Mouse (Mus musculus) Muller cell, postnatal 12 days (primary cell): ENCODE measurements around the gene Slfn4.
"Not testable (repeated sequence)": the region's sequence is repeated elsewhere in the genome, so short reads cannot be mapped to it uniquely, and the experiment has no call there.

Experiments used
- DNase-seq: peaks from one replicate; pipeline ENCODE4 v3.0.0-alpha.2; 2015; ENCODE audit errors: inconsistent ontology term

Slfn4 gene

DNA sequence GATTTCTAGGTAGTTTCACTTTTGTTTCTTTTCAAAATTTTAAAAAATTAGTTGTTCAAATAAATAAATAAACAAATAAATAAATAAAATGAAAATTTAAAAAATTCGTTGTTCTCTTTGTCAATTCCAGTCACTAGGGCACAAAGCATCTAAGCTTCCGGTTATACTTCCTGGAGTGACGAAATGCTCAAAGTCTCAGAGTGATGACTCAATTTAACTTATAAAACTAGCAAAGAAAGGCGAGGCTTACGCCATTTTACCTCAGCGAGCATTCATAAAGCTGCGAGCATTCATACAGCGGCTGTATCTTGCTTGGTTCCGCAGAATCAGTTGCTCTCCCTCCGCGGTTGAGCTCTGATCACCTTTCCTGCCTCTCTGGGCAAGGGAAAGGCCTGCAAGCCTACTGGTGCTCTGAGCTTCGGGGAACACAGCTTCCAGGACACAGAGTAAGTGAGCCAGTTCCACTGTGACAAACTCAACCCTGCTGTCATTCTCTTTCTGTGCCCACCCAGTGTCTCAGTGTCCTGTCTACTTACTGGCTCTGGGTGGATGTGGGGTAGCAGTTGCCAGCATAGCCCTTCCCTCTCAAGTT is at the start of gene Slfn4:
TSS of gene Slfn4 (plus strand) at position 239 of the 592 bp plus-strand sequence.
- no peak for DNase-seq

DNA sequence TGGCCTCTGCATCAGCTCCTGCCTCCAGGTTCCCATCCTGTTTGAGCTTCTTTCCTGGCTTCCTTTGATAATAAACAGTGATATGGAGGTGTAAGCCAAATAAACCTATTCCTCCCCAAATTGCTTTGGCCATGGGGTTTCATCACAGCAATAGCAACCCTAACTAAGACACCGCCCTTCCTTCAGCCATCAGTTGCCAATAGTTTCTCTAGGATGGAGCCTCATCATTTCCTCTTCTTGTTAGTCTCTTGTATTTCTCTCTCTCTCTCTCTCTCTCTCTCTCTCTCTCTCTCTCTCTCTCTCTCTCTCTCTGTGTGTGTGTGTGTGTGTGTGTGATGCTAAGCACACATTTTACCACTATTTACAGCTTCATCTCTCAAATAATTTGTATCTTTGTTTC is 49.4 kb upstream of the Slfn4 start:
- DNase-seq = not testable (repeated sequence)

DNA sequence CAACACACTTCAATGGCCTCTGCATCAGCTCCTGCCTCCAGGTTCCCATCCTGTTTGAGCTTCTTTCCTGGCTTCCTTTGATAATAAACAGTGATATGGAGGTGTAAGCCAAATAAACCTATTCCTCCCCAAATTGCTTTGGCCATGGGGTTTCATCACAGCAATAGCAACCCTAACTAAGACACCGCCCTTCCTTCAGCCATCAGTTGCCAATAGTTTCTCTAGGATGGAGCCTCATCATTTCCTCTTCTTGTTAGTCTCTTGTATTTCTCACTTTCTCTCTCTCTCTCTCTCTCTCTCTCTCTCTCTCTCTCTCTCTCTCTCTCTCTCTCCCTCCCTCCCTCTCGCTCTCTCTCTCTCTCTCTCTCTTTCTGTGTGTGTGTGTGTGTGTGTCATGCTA is 37.7 kb upstream of the Slfn4 start:
- DNase-seq = not testable (repeated sequence)

DNA sequence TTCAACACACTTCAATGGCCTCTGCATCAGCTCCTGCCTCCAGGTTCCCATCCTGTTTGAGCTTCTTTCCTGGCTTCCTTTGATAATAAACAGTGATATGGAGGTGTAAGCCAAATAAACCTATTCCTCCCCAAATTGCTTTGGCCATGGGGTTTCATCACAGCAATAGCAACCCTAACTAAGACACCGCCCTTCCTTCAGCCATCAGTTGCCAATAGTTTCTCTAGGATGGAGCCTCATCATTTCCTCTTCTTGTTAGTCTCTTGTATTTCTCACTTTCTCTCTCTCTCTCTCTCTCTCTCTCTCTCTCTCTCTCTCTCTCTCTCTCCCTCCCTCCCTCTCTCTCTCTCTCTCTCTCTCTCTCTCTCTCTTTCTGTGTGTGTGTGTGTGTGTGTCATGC is 26.0 kb upstream of the Slfn4 start:
- DNase-seq = not testable (repeated sequence)

DNA sequence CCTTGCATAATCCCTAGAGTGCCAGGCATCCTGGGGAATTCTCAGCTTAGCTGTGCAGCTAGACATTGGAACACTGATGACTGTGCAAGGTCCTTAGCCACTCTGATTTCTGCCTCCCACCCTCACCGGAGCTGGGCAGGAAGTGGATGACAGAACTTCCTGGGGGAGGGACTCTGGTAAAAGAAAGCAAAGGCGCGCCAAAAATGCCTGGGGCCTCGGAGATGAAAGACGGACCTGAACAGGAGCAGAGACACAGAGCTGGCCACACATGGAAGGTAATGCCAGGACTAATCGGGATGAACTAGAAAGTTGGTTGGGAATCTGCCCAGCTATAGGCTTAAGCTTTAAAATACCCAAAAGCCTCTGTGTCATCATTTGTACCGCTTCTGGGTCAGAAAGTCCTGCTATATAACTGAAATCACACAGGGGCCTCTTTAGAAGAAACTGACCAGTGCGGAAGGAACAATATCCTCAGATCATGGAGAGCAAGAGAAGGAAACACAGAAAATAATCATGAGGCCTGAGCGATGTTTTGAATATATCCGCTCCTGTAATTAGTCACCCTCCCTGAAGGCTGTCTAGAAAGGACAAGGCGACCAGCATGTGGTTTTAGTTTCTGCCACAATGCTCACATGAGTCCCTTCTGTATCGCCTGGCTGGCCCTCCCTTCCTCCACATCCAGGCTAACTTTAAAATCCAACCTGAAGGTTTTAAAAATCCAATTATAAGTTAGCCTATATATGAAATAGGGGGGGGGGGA is 16.3 kb downstream of the Slfn4 start, which contains the start of gene Slfn3:
TSS of gene Slfn3 (plus strand) at position 197 of the 760 bp plus-strand sequence.
- DNase-seq = no peak

DNA sequence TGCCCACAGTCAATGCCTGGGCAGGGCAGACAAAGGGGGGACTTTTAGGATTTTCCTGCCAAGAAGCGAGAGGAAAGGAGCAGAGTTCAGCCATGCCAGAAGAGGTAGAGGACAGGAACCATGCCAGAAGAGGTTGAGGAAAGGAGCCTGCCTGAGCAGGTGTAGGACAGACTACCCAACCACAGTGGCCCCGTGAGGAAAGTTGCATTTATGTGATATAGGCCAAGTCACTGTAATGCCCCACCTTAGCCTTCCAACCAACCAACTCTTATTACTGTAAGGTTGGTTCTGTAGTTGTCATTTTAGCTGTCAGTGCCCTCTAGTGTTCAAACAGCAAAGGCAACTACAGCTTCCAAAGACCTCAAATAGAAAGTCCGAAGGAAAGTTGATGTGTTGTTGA is 17.0 kb downstream of the Slfn4 start:
- peak; percentile 5 for DNase-seq

DNA sequence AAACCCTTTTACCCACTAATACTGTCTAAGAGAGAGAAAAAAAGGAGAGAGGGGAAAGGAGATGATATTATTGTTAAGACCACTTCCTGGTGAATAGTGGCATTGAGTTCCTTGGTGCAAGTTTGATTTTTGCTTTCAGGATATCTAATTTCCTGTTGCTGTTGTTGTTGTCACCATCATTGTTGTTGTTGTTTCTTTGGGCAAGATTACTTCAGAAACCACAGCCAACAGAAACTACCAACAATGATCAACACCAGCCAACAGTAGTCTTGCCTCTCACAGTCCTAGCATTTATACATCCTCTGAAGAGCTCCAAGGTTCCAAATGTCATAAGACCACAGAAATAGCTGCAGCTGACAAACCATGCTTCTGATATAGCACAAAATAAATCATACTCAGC is 30.0 kb downstream of the Slfn4 start:
- no peak for DNase-seq

DNA sequence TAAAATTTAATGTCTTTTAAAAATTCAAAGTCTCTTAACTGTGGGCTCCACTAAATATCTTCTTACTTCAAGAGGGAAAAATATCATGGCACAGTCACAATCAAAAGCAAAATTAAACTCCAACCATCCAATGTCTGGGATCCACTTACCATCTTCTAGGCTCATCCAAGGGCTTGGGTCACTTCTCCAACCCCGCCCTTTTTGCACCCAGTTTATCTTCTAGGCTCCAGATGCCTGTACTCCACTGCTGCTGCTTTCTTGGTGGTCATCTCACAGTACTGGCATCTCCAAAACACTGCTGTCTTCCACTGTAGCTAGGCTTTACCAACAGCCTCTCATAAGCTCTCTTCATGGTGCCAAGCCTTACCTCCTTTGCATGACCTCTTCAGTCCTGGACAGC is 41.1 kb downstream of the Slfn4 start:
- no peak for DNase-seq

DNA sequence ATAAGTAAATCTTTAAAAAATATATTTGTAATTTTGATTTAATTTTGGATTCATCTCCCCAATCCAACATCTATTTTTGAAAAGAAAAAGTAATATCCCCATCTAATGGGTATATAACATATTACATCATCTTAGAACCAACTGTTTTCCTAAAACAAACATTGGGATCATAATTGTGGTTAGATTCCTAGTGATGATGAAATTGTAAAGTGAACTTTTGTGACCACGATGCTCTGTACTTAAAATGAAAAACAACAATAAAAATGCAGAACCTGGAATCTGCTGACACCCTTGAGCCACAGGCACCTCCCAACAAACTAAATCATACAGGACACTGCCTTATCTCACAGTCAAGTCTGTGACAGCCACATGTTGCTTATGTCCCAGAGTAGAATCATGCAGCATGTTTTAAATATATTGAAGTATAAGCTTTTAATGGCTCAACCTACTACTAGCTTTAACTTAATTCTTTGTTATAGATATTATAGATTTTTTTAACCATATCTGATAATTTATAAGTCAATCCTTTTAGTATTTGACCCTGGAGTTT is 46.4 kb downstream of the Slfn4 start:
- no peak for DNase-seq

DNA sequence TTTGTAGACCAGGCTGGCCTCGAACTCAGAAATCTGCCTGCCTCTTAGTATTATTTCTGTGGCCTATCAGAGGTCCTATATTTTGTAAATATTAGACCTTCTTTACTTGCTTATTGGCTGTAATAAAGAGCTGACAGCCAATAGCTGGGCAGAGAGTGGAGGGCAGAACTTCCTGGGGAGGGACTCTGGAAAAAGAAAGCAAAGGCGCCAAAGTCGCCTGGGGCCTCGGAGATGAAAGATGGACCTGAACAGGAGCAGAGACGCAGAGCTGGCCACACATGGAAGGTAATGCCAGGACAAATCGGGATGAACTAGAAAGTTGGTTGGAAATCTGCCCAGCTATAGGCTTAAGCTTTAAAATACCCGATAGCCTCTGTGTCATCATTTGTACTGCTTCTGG is 48.4 kb downstream of the Slfn4 start:
- DNase-seq = no peak

DNA sequence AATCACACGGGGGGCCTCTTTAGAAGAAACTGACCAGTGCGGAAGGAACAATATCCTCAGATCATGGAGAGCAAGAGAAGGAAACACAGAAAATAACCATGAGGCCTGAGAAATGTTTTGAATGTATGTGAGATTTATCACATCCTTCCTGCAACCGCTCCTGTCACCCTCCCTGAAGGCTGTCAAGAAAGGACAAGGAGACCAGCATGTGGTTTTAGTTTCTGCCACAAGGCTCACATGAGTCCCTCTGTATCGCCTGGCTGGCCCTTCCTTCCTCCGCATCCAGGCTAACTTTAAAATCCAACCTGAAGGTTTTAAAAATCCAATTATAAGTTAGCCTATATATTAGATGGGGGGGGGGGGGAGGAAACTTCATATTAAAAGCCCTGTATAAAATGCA is 48.8 kb downstream of the Slfn4 start:
- not testable (repeated sequence) for DNase-seq

DNA sequence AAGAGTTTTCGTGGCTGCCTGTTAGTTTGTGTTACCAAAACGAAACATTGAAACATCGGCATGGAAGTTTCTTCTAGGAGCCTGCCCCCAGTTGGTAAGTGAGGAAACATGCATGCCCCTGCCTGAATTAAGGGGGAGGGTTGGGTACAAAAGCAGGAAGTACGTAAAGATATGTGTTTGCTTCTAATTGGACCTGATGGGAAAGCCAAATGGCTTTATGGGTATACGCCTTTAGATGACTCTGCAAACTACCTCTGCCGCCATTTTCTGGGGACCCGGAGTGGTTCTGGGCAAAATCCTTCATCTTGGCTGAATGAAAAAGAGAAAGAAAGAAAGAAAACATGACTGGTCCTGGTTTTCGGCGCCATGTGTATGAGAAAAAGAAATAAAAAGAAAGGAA is 49.2 kb downstream of the Slfn4 start:
- no peak for DNase-seq

DNA sequence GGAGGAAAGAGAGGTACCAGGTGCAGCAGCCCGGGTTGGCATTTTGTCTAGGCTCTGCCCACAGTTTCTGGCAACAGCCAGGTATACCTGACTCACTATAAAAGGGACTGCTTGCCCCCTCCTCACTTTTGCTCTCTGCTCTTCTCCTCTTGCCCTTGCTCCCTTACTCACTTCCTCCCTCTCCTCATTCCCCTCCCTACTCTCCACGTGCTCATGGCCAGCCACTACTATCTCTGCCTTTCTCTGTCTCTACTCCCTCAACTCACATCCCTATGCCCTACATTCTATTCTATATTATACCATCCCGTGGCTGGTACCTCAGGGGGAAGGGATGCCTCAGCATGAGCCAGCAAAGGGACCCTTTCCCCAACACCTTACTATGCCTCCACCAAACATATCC is 49.8 kb downstream of the Slfn4 start:
- DNase-seq = no peak

DNA sequence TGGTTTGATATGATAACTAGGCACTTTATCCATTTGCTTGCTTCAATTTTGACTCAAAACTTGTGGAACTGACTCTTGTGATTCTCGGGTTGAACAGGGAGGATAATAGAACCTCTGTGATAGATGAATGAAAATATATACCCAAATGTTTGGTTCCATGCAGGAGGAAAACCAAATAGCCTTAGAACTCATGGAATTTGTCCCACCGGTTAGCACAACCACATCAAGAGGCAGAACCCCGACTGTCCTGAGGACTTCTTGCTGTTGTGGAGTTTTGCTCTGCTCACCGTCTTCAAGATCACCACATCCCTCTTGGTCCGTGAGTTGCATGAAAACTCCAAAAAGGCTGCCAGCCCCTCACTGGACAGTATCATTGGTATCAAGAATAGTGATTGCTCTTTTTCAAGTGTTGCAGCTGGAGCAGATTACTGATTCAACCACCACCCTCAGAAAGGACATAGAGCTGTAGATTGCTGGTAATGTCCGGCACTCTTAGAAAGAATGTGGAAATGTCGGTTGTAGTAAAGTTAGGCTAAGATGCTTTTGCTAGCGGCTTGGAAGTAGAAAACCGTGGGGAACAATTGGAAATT is 50.5 kb downstream of the Slfn4 start:
- no peak for DNase-seq

DNA sequence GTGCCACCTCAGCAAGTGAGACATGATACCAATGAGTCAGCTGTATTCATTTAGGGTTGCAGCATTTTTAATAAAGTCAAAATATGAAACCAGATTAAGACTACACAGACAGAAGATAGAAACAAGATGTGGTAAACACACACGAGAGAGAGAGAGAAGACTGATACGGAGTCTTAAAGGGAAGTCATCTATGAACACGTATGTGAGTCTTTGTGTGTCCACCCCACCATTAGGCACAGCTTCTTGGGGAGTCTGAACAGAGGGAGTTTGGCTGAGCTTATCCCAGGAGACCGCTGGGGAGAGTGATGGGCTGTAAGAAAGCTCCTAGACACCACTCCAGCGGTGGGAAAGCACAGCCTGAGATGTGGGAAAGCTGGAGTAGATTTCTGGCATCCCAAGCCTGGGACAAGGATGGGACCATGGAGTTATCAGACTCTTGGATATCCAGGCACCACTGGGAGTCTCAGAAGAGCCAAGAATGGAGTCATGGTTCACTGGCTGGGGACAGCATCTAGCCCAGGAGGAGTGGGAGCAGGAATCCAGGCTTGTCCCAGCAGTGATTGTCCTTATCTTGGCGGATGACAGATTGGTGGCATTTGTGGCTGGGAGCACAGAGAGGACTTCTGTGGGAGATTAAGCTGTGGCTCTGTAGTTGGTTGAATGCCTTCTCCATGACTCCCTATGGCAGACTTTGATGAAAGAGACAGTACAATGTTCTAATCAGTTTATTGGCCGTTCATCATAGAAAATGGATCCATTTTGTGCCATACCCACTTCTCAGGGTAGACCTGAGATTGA is 53.1 kb downstream of the Slfn4 start:
- DNase-seq = no peak

DNA sequence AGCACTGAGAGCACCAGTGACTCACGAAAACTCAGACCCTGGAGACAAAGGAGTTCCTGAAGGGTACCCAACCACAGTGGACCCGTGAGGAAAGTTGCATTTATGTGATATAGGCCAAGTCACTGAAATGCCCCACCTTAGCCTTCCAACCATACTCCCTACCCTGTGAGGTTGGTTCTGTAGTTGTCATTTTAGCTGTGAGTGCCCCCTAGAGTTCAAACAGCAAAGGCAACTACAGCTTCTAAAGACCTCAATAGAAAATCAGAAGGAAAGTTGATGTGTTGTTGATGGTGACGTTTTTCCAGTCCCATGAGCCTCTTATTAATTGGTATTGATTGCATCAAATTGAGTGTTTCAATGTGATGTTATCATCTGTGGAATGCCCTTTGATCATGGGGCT is 56.0 kb downstream of the Slfn4 start:
- no peak for DNase-seq

DNA sequence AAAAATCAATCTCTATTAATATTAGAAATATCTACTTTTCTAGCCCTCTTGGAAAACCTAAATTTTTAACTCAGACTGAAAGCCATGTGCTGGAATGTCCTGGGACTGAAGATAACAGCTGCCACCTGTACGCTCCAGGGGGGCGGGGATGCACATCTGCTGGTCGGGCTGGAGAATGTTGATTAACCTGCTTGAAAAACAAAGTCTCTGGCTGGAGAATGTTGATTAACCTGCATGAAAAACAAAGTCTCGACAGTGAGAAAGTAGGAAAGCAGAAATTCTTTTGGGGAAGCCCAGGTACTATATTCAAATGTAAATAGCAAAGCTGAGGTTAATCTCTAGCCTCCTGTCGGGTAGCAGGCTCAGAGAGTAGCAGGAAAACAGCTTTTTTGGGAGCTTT is 58.6 kb downstream of the Slfn4 start:
- DNase-seq = not testable (repeated sequence)

DNA sequence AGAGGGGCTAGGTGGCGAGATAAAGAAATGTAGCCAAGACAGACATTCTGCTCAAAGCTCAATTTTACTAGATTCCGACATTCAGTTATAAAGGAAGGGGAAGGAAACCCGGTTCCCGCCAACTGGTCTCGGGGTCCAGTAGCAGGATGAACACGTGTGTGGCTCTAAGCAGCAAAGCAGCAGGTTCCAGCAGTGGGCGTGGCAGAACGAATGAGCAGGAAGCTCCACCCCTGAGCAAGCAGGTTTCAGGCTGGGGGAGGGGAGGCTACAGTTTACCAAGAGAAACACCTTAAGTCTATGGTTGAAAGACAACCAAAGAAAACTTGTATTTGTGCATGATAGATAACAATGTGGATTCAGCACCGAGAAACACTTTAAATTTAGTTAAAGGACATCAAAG is 62.4 kb downstream of the Slfn4 start:
- not testable (repeated sequence) for DNase-seq

DNA sequence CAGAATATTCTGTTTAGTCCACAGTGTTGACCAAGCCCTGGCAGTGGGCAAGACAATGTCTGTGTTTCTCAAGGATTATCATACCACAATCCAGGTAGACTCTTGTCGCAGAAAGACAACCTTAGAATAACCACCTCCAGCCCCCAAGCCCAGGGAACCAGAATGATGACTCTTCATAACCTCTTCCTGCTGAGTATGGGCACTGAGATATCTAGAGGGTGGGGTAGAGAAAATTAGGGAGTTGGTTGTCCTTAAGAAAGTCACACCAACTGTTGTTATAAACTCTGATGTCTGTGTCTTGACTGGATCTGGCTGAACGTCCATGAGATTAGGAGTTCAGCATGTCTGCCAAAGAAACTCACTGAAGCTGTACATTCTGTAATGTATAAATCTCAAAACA is 63.4 kb downstream of the Slfn4 start:
- DNase-seq = no peak

DNA sequence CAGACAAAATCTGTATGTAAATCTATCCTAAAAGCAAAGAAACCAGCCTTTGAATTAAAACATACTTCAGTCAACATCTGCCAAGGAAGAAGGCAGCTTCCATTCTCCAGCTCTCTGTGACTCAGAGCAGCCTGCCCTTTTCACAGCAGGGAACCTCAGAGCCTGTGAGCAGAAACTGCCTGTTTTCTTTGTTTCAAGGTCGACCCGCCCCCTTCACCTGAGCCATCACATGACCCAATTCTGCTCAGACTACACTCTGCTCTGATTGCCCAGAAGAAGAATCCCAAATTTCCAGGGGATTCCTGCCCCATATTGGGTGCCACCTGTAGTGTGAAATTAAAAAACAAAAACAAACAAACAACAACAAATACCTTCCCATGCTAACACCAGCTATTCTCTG is 64.8 kb downstream of the Slfn4 start:
- no peak for DNase-seq
